Mouse (Mus musculus) midbrain, embryonic 12.5 days (tissue): ENCODE data around the gene Oxsr1. TPM values are rescaled to one million over a fixed set of nuclear protein-coding genes. Genes with fewer than 3 reads are reported as not detected.

ENCODE experiments used
- ATAC-seq: fragments of 200-750 bp; cut with Nextera tagmentation; 2 replicates; pipeline ENCODE4 v1.8.0; 2017; ENCODE audit warnings: low read depth, moderate TSS enrichment, moderate library complexity; ENCODE audit not compliant: low FRiP score
- H3K27ac ChIP-seq: fragments of 300-500 bp; sonication (generic); replicated peaks from 2 replicates; pipeline ENCODE4 v1.5.1; 2016; ENCODE audit warnings: mild to moderate bottlenecking
- H3K27me3 ChIP-seq: fragments of 300-500 bp; sonication (generic); 2 replicates; pipeline ENCODE4 v1.6.1; 2016; ENCODE audit warnings: mild to moderate bottlenecking
- H3K36me3 ChIP-seq: fragments of 300-500 bp; sonication (generic); 2 replicates; pipeline ENCODE4 v1.6.1; 2016
- H3K4me1 ChIP-seq: fragments of 300-500 bp; sonication (generic); 2 replicates; pipeline ENCODE4 v1.6.1; 2016
- H3K4me2 ChIP-seq: fragments of 300-500 bp; sonication (generic); replicated peaks from 2 replicates; pipeline ENCODE4 v1.6.1; 2016; ENCODE audit warnings: mild to moderate bottlenecking, moderate library complexity
- H3K4me3 ChIP-seq: fragments of 300-500 bp; sonication (generic); 2 replicates; pipeline ENCODE4 v1.5.1; 2016; ENCODE audit warnings: mild to moderate bottlenecking
- H3K9ac ChIP-seq: fragments of 300-500 bp; sonication (generic); replicated peaks from 2 replicates; pipeline ENCODE4 v1.6.1; 2016; ENCODE audit warnings: mild to moderate bottlenecking, moderate library complexity
- H3K9me3 ChIP-seq: fragments of 300-500 bp; sonication (generic); 2 replicates; pipeline ENCODE4 v1.6.1; 2016; ENCODE audit warnings: mild to moderate bottlenecking
- WGBS: fragments of 180-500 bp; shearing (Covaris S2); methylation state at CpG from one replicate; pipeline ENCODE4 v1.1.7; 2016; 5-methylcytosine and 5-hydroxymethylcytosine counted together
- polyA plus RNA-seq: library from polyadenylated mRNA; unstranded; fragments of >200 nt; fragmentation: Nextera tagmentation; extraction: Ambion mirVana; gene quantifications from 2 replicates; pipeline ENCODE4 v1.2.1, GENCODE M21; 2016

Oxsr1 gene
- polyA plus RNA-seq, 1 experiment from 2014 or later: 20.9 TPM

DNA sequence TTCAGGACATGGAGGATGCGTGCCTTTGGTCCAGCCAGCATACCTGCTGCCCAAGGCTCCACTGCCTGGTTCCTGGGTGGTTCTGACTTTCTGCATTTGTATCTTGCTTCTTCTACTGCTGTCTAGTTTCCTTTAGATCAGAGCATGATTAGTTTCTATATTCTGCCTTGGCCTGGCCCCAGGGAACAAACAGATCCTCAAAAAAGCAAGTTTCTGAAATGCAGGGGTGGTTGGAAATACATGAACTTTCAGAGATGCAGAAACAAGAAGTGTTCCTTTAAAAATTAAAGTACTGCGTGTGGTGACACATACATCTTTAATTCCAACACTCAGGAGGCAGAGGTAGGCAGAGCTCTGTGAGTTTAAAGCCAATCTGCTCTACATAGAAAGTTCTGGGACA lies 12.6 kb upstream of the Oxsr1 start:
- 86% methylated on average over 2 of the region's 2 CpGs for WGBS
- Histone ChIP-seq H3K4me3 (no peak overlapping the region), H3K36me3 (no peaks in the 10 kb centered on the region), H3K27ac (no peak overlapping the region), H3K9me3 (no peaks in the 10 kb centered on the region), H3K27me3 (peaks cover 18% of the 10 kb centered on the region), H3K4me2 (no peak overlapping the region), H3K9ac (no peak overlapping the region), H3K4me1 (peaks cover 8% of the 10 kb centered on the region; the same call in 1 of the 2 replicates)
- no peak for ATAC-seq

DNA sequence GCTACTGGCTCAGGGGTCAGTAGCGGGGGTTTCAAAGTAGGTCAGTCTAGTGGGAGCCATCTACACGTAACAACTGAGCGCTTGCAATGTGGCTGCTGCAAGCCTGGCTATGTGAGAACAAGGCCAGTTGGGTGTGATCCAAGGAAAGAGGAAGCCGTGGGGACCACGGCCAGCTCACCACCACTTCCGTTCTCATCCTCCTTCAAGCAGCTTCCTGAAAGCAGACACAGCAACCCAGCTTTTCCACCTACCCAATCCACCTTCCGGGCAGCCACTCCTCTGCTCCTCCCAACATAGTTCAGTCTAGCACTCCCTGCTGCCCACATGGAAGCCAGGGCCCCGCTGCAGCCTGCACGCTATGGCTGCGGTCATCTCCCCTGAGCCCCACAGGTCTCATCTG lies 12.1 kb upstream of the Oxsr1 start:
- 68% methylated on average over 10 of the region's 10 CpGs for WGBS

DNA sequence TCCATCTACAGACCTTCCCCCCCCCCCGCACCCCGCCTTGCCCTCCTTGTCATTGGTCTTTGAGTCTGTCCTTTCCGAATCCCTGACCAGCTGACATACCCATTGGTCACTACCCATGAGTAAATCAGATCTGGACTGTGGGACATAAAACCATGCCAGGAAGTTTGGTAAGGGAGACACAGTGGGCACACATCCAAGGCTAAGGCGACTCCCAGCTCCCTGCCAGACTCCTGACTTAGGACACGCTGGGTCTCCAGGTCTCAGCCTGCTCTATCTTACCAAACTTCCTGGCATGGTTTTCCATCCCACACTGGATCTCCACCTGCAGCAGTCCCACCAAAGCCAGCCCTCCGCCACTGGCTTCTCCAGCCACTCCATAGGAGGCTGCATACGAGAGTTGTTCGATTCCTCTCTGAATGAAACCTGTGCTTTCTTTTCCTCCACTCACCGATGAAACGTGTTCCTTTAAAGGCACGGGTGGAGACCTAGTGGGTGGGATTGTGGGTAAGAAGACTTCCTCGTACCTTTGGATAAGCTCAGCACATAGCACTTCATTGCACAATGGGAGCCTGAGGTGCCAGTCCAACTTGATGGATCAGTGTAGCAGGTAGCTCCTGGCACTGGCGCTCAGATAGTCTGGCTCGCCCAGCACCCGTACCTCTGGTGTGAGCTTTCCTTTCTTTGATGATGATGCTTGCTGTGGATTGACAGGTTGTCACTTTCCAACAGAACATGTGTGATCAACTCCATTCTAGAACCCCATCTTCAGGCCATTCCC lies 8.1 kb upstream of the Oxsr1 start:
- Histone ChIP-seq H3K27ac (no peak overlapping the region), H3K4me1 (no peaks in the 10 kb centered on the region), H3K9me3 (no peaks in the 10 kb centered on the region), H3K4me2 (no peak overlapping the region), H3K4me3 (no peak overlapping the region), H3K27me3 (no peaks in the 10 kb centered on the region), H3K9ac (no peak overlapping the region), H3K36me3 (no peaks in the 10 kb centered on the region)
- ATAC-seq: no peak
- WGBS: 93% methylated on average over 15 of the region's 15 CpGs

More for the DNA sequence above, 12.1 kb upstream of the Oxsr1 start:
- H3K4me1 ChIP-seq: 0 out of 2 replicates have a peak, but pooled peaks cover 3% of the 10 kb centered on the region
- H3K27ac ChIP-seq: no peak overlapping the region
- H3K9ac ChIP-seq: no peak overlapping the region
- no peaks in the 10 kb centered on the region for H3K9me3 ChIP-seq
- no peak overlapping the region for H3K4me3 ChIP-seq
- no peak for ATAC-seq
- peaks cover 13% of the 10 kb centered on the region for H3K27me3 ChIP-seq
- H3K4me2 ChIP-seq: no peak overlapping the region
- no peaks in the 10 kb centered on the region for H3K36me3 ChIP-seq

DNA sequence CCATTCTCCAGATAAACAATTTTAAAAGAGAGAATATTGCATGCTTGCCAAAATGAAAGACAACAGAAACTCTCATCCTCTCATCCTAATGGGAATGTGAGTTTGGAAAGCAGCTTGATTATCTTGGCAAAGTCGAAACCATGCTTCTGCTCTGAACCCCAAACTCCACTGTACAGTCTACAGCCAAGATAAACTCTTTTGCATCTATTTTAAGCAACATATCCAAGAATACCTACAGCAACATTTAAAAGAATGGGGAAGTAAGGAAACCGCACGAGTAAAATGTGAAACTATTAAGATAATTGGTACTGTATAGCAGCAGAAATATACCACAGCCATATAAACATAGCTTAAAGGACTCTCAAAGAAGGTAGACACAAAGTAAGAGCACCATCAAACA lies 6.3 kb upstream of the Oxsr1 start:
- no peak overlapping the region for H3K9ac ChIP-seq
- H3K9me3 ChIP-seq: no peaks in the 10 kb centered on the region
- ATAC-seq: no peak
- no peak overlapping the region for H3K4me2 ChIP-seq
- no peaks in the 10 kb centered on the region for H3K27me3 ChIP-seq
- 85% methylated on average over 3 of the region's 3 CpGs for WGBS
- H3K36me3 ChIP-seq: no peaks in the 10 kb centered on the region
- no peaks in the 10 kb centered on the region for H3K4me1 ChIP-seq
- no peak overlapping the region for H3K27ac ChIP-seq
- no peak overlapping the region for H3K4me3 ChIP-seq

DNA sequence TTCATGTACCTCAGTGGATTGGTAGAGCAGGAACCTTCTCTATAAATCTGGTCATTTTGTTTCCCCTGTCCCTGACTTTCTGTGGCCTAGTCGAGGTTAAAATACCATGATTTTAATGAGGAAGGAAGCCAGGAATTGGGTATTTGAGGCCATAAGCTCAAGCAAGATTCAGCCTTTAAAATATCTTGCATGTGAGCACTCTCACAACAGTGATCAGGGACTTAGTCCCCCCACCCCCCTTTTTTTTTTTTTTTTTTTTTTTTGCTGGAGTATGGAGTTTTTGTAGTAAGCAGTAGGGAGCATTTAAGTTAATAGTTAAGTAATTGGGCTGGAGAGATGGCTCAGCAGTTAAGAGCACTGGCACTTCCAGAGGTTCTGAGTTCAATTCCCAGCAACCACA lies 1.9 kb upstream of the Oxsr1 start:
- Histone ChIP-seq H3K9ac (no peak overlapping the region), H3K4me2 (no peak overlapping the region), H3K27ac (no peak overlapping the region), H3K9me3 (no peaks in the 10 kb centered on the region), H3K36me3 (no peaks in the 10 kb centered on the region), H3K4me3 (no peak overlapping the region), H3K27me3 (no peaks in the 10 kb centered on the region), H3K4me1 (peaks cover 20% of the 10 kb centered on the region)
- ATAC-seq: no peak
- WGBS: 73% methylated on average over 1 of the region's 1 CpGs

DNA sequence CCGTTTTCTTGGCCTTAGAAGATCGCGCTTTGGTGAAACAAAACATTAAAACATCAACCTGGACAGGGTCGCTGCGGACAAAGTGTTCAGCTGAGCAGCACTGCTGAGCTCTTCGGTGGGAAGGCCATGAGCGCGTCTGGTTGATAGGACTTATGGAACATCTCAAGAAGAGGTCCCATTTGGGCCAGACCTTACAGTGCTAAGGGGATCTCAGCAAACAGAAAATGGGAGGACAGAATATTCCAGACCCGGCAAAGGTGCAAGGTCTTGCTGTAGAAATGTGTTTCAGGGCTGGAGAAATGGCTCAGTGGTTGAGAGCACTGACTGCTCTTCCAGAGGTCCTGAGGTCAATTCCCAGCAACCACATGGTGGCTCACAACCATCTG lies 1.0 kb upstream of the Oxsr1 start:
- ATAC-seq: no peak

DNA sequence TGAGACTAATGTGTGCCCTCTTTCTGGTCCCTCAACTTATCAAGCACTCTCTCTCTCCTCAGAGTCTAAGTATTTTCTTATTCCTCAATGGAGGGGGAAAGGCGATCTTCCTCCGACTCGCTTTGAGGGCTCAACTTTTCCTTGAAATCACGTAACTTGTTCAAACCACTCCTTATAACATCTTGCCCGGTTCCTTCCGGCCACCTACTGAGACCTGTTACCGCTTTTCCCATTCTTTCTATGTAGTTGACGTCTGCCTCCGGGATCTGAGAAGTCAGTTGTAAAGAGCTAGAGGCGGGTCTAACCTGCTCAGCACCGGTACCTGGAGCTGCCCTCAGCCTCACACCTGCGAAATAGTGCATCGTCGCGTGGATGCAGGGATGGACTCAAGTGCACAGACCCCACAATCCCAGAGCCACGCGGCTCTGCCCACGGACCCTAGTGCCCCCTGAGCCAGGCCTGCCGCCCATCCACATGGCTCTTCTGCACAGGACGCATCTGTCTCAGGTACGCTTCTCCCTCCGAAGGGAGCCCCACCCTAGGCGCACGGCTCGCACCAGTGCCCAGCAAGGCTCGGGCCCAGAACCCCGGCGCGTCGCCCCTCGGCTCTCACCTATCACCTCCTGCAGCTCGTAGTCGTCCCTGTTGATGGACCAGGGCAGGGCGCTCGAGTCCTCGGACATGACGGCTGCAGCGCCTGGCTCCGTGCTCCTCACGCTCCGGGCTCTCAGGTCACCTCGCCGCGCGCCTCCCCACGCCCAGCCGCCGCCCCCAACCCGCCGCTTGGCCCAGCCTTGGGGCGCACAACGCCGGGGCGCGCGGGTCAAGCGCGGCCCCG lies 616 bp downstream of the Oxsr1 start:
- Histone ChIP-seq H3K4me1 (peaks cover 20% of the 10 kb centered on the region), H3K9ac (peak overlapping the region; percentile 87), H3K36me3 (no peaks in the 10 kb centered on the region), H3K9me3 (no peaks in the 10 kb centered on the region), H3K27ac (peak overlapping the region; percentile 93), H3K27me3 (no peaks in the 10 kb centered on the region), H3K4me2 (peak overlapping the region; percentile 98), H3K4me3 (peak overlapping the region; percentile 91)
- WGBS: under 1% methylated on average over 59 of the region's 59 CpGs
- ATAC-seq: peak; percentile 50

More for the DNA sequence above, 1.0 kb upstream of the Oxsr1 start:
- Histone ChIP-seq H3K4me2 (peak overlapping the region; percentile 74), H3K9ac (peak overlapping the region; percentile 72), H3K4me1 (peaks cover 20% of the 10 kb centered on the region), H3K27ac (peak overlapping the region; percentile 93), H3K4me3 (peak overlapping the region; percentile 91), H3K27me3 (no peaks in the 10 kb centered on the region), H3K36me3 (no peaks in the 10 kb centered on the region), H3K9me3 (no peaks in the 10 kb centered on the region)
- 9% methylated on average over 9 of the region's 9 CpGs for WGBS

DNA sequence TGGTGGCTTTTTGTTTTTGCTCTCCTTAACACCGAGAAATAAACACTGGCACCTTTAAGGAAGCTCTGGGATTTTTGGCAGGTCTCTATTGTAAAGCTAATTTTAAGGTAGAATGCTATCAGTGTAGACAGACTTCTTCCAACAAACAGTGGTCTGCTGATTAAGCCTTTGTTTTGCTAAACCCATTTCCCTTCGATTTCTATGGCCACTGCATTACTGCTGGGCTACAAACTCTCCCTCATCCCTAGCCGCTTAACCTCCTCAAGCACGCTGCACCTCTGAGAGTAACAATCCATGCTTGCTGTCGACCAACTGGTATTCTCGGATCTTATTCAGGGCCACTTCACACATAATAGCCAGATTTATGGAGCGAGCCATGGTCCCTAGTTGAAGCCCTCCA lies 1.3 kb downstream of the Oxsr1 start:
- H3K9me3 ChIP-seq: no peaks in the 10 kb centered on the region
- H3K9ac ChIP-seq: peak overlapping the region; percentile 87
- ATAC-seq: no peak
- WGBS: 10% methylated on average over 7 of the region's 7 CpGs
- H3K36me3 ChIP-seq: no peaks in the 10 kb centered on the region
- H3K27me3 ChIP-seq: no peaks in the 10 kb centered on the region
- peak overlapping the region; percentile 98 for H3K4me2 ChIP-seq
- H3K4me3 ChIP-seq: peak overlapping the region; percentile 91
- H3K27ac ChIP-seq: no peak overlapping the region
- peaks cover 20% of the 10 kb centered on the region for H3K4me1 ChIP-seq

DNA sequence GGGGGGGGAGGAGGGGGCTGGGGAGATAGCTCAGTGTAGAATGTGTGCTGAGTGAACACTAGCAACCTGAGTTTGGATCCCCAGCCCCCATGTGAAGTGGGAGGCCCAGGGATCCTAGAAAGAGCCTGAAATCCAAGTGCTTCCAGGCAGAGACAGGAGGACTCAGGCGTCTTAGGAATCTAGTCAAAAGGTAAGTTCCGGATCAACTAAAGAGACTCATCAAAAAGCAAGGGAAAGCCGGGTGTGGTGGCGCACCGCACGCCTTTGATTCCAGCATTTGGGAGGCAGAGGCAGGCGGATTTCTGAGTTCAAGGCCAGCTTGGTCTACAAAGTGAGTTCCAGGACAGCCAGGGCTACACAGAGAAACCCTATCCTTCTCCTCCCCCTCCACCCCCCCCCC lies 1.8 kb downstream of the Oxsr1 start:
- H3K27ac ChIP-seq: no peak overlapping the region
- peaks cover 20% of the 10 kb centered on the region for H3K4me1 ChIP-seq
- no peaks in the 10 kb centered on the region for H3K36me3 ChIP-seq
- peak overlapping the region; percentile 91; the same call in 1 of the 2 replicates for H3K4me3 ChIP-seq
- no peak for ATAC-seq
- WGBS: 78% methylated on average over 7 of the region's 7 CpGs
- no peak overlapping the region for H3K9ac ChIP-seq
- H3K4me2 ChIP-seq: peak overlapping the region; percentile 98
- H3K9me3 ChIP-seq: no peaks in the 10 kb centered on the region
- H3K27me3 ChIP-seq: no peaks in the 10 kb centered on the region

DNA sequence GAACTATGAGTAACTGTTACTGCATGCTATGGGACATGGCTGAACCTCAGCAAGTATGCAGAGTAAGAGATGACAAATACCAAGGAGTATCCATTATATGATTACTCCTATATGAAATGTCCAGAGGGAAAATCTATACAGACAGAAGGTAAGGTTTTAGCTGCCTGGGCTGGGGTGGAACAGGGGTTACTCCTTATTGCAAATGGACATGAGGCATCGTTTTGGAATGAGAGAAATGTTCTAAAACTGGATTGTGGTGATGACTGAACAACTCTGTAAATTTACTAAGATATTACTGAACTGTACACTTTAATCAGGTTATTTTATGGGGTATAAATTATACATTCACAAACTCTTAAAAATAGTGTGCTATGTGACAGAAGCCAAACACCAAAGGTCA lies 3.3 kb downstream of the Oxsr1 start:
- Histone ChIP-seq H3K36me3 (no peaks in the 10 kb centered on the region), H3K27ac (no peak overlapping the region), H3K9ac (no peak overlapping the region), H3K4me1 (peaks cover 20% of the 10 kb centered on the region), H3K9me3 (no peaks in the 10 kb centered on the region), H3K4me3 (no peak overlapping the region), H3K27me3 (no peaks in the 10 kb centered on the region), H3K4me2 (no peak overlapping the region)
- WGBS: 98% methylated on average over 1 of the region's 1 CpGs
- no peak for ATAC-seq

DNA sequence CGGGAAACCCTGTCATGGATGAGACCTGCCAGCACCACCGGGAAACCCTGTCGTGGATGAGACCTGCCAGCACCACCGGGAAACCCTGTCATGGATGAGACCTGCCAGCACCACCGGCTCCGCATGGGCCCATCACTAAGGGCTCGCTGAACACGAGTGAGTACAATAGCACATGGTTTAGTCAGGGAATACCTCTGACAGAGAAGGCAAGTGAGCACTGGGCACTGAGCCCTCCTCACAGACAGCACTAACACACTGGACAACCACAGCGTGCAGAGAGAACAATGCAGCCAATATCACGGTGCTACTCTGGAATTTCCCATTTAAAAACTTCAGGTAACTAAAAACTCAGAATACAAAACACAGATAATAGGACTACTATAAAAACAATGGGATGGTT lies 9.1 kb downstream of the Oxsr1 start:
- no peaks in the 10 kb centered on the region for H3K4me1 ChIP-seq
- H3K27ac ChIP-seq: no peak overlapping the region
- no peak overlapping the region for H3K4me3 ChIP-seq
- no peak overlapping the region for H3K9ac ChIP-seq
- 93% methylated on average over 10 of the region's 10 CpGs for WGBS
- no peak for ATAC-seq
- no peaks in the 10 kb centered on the region for H3K9me3 ChIP-seq
- no peak overlapping the region for H3K4me2 ChIP-seq
- H3K36me3 ChIP-seq: no peaks in the 10 kb centered on the region
- H3K27me3 ChIP-seq: no peaks in the 10 kb centered on the region

DNA sequence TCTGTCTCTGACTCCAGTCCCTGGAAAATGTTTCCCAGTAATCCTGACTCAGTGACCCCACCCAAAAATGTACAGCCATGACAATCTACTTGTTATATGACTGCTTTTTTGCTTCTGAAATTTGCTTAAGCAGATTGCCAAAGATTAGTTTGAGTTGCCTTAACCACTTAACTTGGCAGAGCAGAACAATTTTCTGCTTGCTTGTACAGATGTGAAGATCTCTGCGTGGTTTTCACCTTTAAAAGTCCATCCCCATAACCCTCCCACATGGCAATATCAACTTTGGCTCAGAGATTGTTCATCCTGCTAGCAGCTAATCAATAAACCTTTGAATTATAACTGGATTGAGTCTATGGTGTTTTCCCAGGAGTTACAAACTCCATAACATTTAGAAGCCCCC lies 13.2 kb downstream of the Oxsr1 start:
- H3K9me3 ChIP-seq: no peaks in the 10 kb centered on the region

More for the DNA sequence above, 13.2 kb downstream of the Oxsr1 start:
- Histone ChIP-seq H3K4me2 (no peak overlapping the region), H3K27ac (no peak overlapping the region), H3K27me3 (no peaks in the 10 kb centered on the region), H3K4me3 (no peak overlapping the region), H3K36me3 (no peaks in the 10 kb centered on the region), H3K4me1 (0 out of 2 replicates have a peak, but pooled peaks cover 2% of the 10 kb centered on the region), H3K9ac (no peak overlapping the region)
- WGBS: 91% methylated on average over 1 of the region's 1 CpGs
- no peak for ATAC-seq
